Comparison of ENCODE assay signal across 11 mouse cellular contexts in genomic region chr2:124720593-124721445, GRCm38 (mm10).
A peak's percentile ranks its signal among the peaks of the same experiment; 100 is the strongest.
DNase-seq lines count a peak whose midpoint lies in the region; ATAC-seq lines count a peak whose summit lies in the region.
"Had no signal": no experiment of that assay in that cellular context is flagged by ENCODE, and none has a peak within 500 bp of the region (broad histone marks: within the 10 kb centered on the region; RNA-seq: fewer than 3 reads in every experiment).

No protein-coding gene starts in this region.

- H3K27me3 ChIP-seq in midbrain, embryonic 15.5 days (replicated peaks): no peaks in the 10 kb centered on the region
- no peaks in the 10 kb centered on the region for H3K27me3 ChIP-seq in midbrain, embryonic 13.5 days
- no peaks in the 10 kb centered on the region for H3K27me3 ChIP-seq in intestine, embryonic 16.5 days (replicated peaks; ENCODE audit: control insufficient read depth, insufficient read depth, low read length)

- DNase-seq in cerebellum, postnatal 10 days: peak; percentile 34 to 46
- DNase-seq in left cerebral cortex, adult 8-10 months (ENCODE audit: low spot score in 2 of 2): peak; percentile 12 to 37
- peak; percentile 30 to 45 for DNase-seq in right cerebral cortex, postnatal 36 days (ENCODE audit: low spot score in 2 of 2)
- no peak for DNase-seq in gastrocnemius, postnatal 10 days
- DNase-seq: adrenal gland, postnatal 10 days had no signal

- H3K36me3 ChIP-seq in midbrain, embryonic 15.5 days (replicated peaks): no peaks in the 10 kb centered on the region
- H3K36me3 ChIP-seq in midbrain, embryonic 13.5 days: no peaks in the 10 kb centered on the region
- H3K36me3 ChIP-seq in intestine, embryonic 16.5 days (ENCODE audit: control insufficient read depth, insufficient read depth, low read length): no peaks in the 10 kb centered on the region
- H3K36me3 ChIP-seq: G1E had no signal

- H3K4me3 ChIP-seq in midbrain, embryonic 15.5 days: no peak overlapping the region
- H3K4me3 ChIP-seq in midbrain, embryonic 13.5 days (replicated peaks): no peak overlapping the region
- no peak overlapping the region for H3K4me3 ChIP-seq in intestine, embryonic 16.5 days (ENCODE audit: low read length)

- H3K4me1 ChIP-seq in midbrain, embryonic 15.5 days: no peaks in the 10 kb centered on the region
- peaks cover 5% of the 10 kb centered on the region; the same call in 1 of the 2 replicates for H3K4me1 ChIP-seq in midbrain, embryonic 13.5 days (replicated peaks)
- peaks cover 13% of the 10 kb centered on the region; the same call in 1 of the 2 replicates for H3K4me1 ChIP-seq in intestine, embryonic 16.5 days (ENCODE audit: control insufficient read depth, insufficient read depth, low read length)

- no peak overlapping the region for H3K27ac ChIP-seq in midbrain, embryonic 15.5 days
- no peak overlapping the region for H3K27ac ChIP-seq in midbrain, embryonic 13.5 days
- H3K27ac ChIP-seq in intestine, embryonic 16.5 days (ENCODE audit: low read length): no peak overlapping the region
- H3K27ac ChIP-seq: liver, embryonic 14.5 days had no signal

- 60% methylated on average over 14 of the region's 14 CpGs for WGBS in midbrain, embryonic 15.5 days
- 70% methylated on average over 14 of the region's 14 CpGs for WGBS in midbrain, embryonic 13.5 days
- WGBS in intestine, embryonic 16.5 days: 75% methylated on average over 14 of the region's 14 CpGs

- H3K4me2 ChIP-seq in midbrain, embryonic 15.5 days: no peak overlapping the region
- H3K4me2 ChIP-seq in midbrain, embryonic 13.5 days (replicated peaks): no peak overlapping the region
- no peak overlapping the region for H3K4me2 ChIP-seq in intestine, embryonic 16.5 days (ENCODE audit: low read depth, low read length)

- no peak for ATAC-seq in cerebellum, adult (ENCODE audit: insufficient number of reproducible peaks, low FRiP score, low TSS enrichment)
- peak; percentile 59; the same call in 1 of the 2 replicates for ATAC-seq in midbrain, embryonic 15.5 days (replicated peaks)
- ATAC-seq in midbrain, embryonic 13.5 days: no peak
- ATAC-seq in intestine, embryonic 16.5 days: no peak

- H3K9ac ChIP-seq in midbrain, embryonic 15.5 days: no peak overlapping the region
- no peak overlapping the region for H3K9ac ChIP-seq in midbrain, embryonic 13.5 days (replicated peaks)
- H3K9ac ChIP-seq in intestine, embryonic 16.5 days (ENCODE audit: low read depth, low read length): no peak overlapping the region
- H3K9ac ChIP-seq: liver, embryonic 14.5 days had no signal

- no peaks in the 10 kb centered on the region for H3K9me3 ChIP-seq in midbrain, embryonic 15.5 days
- no peaks in the 10 kb centered on the region for H3K9me3 ChIP-seq in midbrain, embryonic 13.5 days
- no peaks in the 10 kb centered on the region for H3K9me3 ChIP-seq in intestine, embryonic 16.5 days (ENCODE audit: control insufficient read depth, low read length)
